Mouse (Mus musculus) pancreas, adult 10 weeks (tissue): ENCODE data around the gene Cuta. TPM values are rescaled to one million over a fixed set of nuclear protein-coding genes. Genes with fewer than 3 reads are reported as not detected.

ENCODE experiments used
- polyA plus RNA-seq: library from polyadenylated mRNA; stranded (reverse); fragments of 350-450 nt; fragmentation: Illumina TruSeq; extraction: RNeasy Lipid Tissue Mini Kit (QIAGEN cat#74804); gene quantifications from one replicate; pipeline ENCODE4 v1.2.3, GENCODE M21; 2015; ENCODE audit warnings: low read depth, low replicate concordance; ENCODE audit not compliant: insufficient read depth

The Cuta gene
- polyA plus RNA-seq: 44.3 TPM

DNA sequence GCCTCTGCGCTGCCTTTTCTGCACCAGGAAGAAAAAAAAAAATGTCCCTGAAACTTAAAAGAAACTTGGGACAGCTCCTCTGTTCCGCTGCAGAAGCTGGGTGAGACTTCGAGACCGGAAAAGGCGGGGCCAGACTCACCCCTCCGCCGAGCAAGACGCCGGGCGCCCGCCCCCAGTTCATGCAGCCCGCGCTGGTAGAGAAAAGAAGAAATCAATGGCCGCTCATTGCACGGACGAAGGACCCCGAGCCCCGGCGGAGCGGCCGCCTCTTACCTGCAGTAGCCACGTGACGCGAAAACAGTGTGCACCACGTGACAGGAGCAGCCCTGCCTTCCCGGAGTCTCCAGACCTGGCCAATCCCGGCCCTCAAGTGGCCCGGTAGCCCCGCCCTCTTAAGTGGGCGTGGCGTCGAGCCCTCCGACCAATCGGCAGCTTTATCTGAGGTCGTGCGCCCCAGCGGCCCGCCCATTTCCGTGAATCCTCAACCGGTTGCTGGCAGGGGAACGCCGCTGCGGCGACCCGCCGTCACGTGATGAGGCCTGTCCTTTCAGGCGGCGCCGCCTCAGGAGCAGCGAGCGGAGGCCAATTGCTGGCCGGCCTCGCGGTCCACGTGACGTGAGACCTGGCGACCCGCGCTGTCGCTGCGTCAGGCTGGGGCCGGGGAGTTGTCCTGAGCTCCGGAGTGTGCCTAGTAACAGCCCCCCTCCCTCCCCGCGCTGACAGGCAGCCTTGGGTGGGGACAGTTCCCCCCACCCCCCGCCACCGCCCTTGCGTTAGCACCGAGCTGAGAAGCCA, at the start of gene Cuta:
Gene Cuta (minus strand): TSS at position 392 of the 795 bp plus-strand sequence.

DNA sequence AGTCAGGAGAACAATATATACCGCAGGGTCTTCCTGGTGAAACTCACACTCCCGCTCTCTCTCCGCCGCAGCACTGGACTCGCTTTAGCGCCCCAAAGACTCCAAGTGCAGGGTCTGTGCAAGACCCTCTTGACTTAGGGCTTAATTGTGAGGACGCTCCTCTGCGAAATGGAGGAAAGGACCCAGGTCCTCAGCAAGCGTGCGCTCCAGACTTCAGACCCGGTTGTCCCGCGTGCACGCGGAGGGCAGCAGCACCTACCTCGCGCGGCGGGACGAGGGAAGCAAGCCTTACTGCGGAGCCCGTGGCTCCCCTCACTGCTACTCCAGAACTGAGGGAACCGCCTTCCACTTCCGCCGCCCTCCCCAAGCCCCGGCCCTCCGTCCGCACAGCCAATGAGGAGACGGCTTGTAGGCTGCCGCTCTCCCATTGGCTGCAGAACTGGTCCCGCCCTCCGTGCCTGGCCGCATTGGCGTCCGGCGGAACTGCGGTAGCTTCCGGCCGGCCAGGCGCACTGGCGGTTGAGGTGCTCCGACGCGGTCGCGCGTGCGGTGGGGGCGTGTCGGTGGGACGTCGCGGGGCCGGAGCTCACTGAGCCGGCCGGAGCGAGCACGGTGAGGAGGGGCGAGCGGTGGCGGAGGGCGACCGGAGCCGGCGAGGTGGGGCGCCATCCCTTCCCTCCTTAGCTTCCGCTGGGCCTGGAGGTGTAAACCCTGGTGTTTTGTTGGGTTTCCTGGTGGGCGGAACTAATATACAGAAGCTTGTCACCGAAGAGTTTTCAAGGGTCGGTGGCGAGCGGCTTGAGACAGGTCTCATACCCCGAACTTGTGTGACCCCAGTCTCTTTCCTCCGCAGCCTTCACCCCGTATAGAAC, 33.6 kb upstream of the Cuta start, which contains the start of gene Zbtb9:
Gene Zbtb9 (plus strand): TSS at position 465 of the 872 bp plus-strand sequence.

DNA sequence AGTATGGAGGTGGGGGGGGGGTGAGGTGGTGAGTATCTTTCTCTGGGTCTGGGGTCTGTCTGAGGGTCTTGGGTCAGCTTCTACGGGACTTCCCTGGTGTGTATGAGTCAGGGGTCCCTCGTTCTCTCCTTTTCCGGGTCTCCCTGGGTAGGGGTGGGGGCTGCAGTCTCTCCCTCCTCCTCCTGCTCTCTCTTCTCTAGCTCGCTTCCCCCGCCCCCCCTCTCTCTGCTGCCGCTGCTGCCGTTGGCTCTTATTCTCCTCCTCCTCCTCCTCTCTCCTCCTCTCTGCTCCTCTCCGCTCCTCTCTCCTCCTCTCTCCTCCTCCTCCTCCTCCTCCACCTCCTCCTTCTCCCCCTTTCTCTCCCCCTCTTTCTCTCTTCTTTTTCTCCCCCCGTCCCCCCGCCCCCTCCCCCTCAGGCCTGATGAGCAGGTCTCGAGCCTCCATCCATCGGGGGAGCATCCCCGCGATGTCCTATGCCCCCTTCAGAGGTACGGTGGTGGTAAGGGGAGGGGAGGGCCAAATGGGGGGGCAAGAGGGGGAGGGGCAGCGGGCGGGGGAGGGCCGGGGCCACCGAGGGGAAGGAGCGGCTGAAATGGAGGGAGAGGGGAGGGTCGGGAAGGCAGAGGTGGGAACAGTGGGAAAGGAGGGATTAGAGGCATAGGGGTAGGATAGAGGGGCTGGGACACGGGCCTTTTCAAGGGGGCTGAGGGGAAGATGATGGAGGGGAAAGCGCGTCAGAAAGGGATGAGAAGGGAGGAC, 1.8 kb upstream of the Cuta start, which contains the start of gene Syngap1:
Gene Syngap1 (plus strand): TSS at position 223 of the 759 bp plus-strand sequence.

GRCm38 (mm10) chr17:26932839-26933398, 6.5 kb downstream of the Cuta start, which contains the start of gene Phf1:
TSS of gene Phf1 (plus strand) at chr17:26933052.

GRCm38 (mm10) chr17:26916711-26917482, 22.5 kb downstream of the Cuta start, which contains the start of gene Kifc5b:
TSS of gene Kifc5b (plus strand) at chr17:26917091.

Other genes with a start within 250 kb of the Cuta start
- gene Crebrf, start 223.9 kb downstream of the Cuta start, polyA plus RNA-seq: 6.4 TPM
- gene Bnip1, start 158.5 kb downstream of the Cuta start, polyA plus RNA-seq: 13.4 TPM
- gene Nkx2-5, start 94.6 kb downstream of the Cuta start, polyA plus RNA-seq: not detected
- gene Kifc5b, start 22.5 kb downstream of the Cuta start, polyA plus RNA-seq: not detected
- 27.8 TPM for gene Phf1, start 6.5 kb downstream of the Cuta start, polyA plus RNA-seq
- gene Syngap1, start 1.7 kb upstream of the Cuta start, polyA plus RNA-seq: 3.6 TPM
- gene Zbtb9, start 33.6 kb upstream of the Cuta start, polyA plus RNA-seq: not detected
- gene Bak1, start 89.4 kb upstream of the Cuta start, polyA plus RNA-seq: 2.0 TPM
- 4.2 TPM for gene Itpr3, start 117.7 kb upstream of the Cuta start, polyA plus RNA-seq
- 68.2 TPM for gene Uqcc2, start 194.3 kb upstream of the Cuta start, polyA plus RNA-seq
- not detected for gene Ip6k3, start 228.2 kb upstream of the Cuta start, polyA plus RNA-seq